Mouse (Mus musculus): Measurements from ENCODE around the gene Gna13.

GRCm38 (mm10) chr11:109347242-109347959, 15.2 kb upstream of the Gna13 start:
- TF ChIP-seq CHD2 (IDR thresholded peaks at IDR 0.05; ENCODE audit: low read depth, low read length) (no peak), ZC3H11A (IDR thresholded peaks at IDR 0.05; ENCODE audit: borderline replicate concordance, low read depth, low read length) (no peak), ZNF384 (IDR thresholded peaks at IDR 0.05; ENCODE audit: low read depth, low read length) (no peak), HCFC1 (IDR thresholded peaks at IDR 0.05; ENCODE audit: borderline replicate concordance, insufficient read depth, low read length) (no peak)

Data from ES-E14 (cell line).